Mouse (Mus musculus) natural killer cell, adult 2 months (primary cell): Measurements from ENCODE around the gene Meig1.
"Not testable (repeated sequence)": the region's sequence is repeated elsewhere in the genome, so short reads cannot be mapped to it uniquely, and the experiment has no call there.

Source experiments
- DNase-seq, 2 experiments: peaks; one replicate each; pipeline ENCODE4 v3.0.0; 2022; ENCODE audit warnings: low spot score in 2 of 2

The Meig1 gene

GRCm38 (mm10) chr2:3422548-3422947, at the start of gene Meig1:
Gene Meig1 (minus strand): TSS chr2:3422648.
- no peak for DNase-seq

DNA sequence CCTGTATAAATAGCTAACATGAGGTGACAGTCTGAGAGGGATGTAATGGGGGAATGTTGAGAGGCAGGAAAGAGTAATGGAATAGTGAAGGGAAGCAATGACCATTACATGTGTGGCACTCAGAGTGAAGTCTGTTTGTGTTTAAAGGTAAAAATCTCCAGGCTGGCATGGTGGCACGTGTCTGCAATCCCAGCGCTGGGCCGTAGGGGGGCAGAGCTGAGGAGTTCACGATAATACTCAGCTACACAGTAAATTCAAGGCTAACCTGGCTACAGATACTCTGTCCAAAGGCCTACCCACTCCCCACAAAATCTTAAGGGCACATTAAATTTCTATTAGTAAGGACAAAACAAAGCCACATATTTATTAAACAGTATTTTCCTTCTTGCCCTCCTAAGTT, 34.1 kb upstream of the Meig1 start:
- no peak for DNase-seq

DNA sequence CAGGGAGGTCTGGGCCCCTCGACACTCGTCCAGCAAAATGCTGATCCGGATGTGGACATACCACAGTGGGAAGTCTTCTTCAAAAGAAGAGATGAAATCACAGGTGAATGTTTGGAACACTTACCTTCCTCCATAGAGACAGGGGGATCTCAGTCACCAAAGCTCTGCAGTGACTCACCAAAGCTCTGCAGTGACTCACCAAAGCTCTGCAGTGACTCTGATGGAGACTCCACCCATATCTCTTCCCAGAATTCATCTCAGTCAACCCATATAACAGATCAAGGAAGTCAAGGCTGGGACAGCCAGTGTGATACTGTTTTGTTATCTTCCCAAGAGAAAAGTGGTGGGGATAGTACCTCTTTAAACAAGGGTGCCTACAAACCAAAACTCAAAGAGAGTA, 30.6 kb upstream of the Meig1 start:
- no peak for DNase-seq

DNA sequence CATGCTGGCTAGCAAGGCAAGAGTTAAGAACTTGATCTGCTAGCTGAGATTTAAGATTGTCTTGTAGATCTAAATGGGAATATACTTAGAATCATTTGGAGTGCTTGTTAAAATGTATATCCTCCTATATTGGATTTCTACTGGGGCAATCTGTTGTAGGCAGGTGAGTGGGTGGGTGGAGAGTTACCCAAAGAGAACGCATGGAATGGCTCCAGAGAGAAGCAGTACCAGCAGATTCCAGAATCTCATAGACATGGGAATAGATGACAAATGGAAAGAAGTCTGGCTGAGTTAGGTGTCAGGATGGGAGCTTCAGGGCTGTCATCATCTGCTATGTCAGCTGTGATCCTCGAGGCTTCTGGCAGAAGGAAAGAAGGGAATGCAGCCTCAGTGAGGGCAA, 27.0 kb upstream of the Meig1 start:
- DNase-seq: no peak

GRCm38 (mm10) chr2:3445984-3446383, 23.5 kb upstream of the Meig1 start:
- no peak for DNase-seq

DNA sequence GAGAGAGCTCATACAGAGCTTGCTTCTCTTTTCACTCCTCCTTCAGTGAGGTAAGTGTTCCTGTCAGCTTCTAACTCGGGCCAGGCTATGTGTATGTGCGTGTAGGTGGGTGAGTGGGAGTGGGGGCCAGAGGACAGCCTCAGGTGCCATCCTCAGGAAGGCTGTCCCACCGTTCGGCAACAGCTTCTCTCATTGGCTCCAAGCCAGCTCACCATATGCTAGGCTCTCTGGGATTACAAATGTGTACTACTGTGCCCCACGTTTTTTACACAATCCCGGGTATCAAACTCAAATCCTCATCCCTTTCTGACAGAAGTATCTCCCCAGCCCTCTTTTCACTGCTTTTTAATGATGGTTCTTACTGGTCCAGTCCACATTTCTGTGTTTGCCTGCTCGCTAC, 21.8 kb upstream of the Meig1 start:
- DNase-seq: no peak

DNA sequence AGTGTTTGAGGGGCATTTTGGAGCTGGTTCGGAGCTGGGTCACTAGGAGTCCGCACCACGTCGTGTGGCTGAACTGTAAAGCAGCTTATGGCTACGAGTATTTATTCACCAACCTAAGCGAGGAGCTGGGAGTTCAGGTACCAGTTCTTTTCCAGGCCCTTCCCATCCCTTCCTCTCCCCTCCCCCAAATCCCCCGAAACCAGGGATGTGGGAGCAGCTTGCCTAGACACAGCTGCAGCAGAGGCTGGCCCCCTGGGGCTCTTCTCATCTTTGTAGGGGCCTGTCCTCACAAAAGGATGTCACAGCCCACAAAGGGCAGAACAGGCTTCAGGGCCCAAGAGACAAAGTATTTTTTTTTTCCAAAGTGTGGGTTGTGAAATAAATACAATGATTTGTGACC, 15.5 kb upstream of the Meig1 start:
- DNase-seq: no peak

GRCm38 (mm10) chr2:3435369-3436061, 13.1 kb upstream of the Meig1 start:
- DNase-seq: no peak

GRCm38 (mm10) chr2:3430956-3431355, 8.5 kb upstream of the Meig1 start:
- no peak for DNase-seq

GRCm38 (mm10) chr2:3424579-3424910, 2.1 kb upstream of the Meig1 start:
- no peak for DNase-seq

GRCm38 (mm10) chr2:3423841-3424578, 1.6 kb upstream of the Meig1 start, which contains the start of gene Dclre1c:
Gene Dclre1c (plus strand): TSS chr2:3424131.
- peak; percentile 93 for DNase-seq

GRCm38 (mm10) chr2:3420157-3420556, 2.3 kb downstream of the Meig1 start:
- DNase-seq: no peak

- DNase-seq: peak; percentile 99
These were observed 3.5 kb downstream of the Meig1 start for GRCm38 (mm10) chr2:3418883-3419431.

GRCm38 (mm10) chr2:3415676-3416075, 6.8 kb downstream of the Meig1 start:
- DNase-seq: no peak

DNA sequence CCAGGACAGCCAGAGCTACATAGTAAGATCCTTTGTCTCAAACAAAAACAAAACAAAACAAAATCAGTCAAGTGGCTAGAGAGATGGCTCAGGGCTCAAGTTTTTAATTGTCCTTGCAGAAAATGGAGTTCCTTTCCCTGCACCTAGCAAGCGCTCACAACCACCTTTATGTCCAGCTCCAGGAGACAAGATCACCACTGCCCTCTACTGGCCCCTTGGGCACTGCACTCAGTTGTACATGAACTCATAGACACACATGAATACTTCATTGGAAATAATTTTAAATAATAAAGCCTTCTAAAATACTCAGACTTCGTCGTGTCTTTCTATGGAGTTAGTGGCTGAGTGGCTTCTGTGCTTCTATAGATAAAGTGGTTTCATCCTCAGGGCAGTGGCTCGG, 8.2 kb downstream of the Meig1 start:
- DNase-seq: peak; percentile 7 to 41

DNA sequence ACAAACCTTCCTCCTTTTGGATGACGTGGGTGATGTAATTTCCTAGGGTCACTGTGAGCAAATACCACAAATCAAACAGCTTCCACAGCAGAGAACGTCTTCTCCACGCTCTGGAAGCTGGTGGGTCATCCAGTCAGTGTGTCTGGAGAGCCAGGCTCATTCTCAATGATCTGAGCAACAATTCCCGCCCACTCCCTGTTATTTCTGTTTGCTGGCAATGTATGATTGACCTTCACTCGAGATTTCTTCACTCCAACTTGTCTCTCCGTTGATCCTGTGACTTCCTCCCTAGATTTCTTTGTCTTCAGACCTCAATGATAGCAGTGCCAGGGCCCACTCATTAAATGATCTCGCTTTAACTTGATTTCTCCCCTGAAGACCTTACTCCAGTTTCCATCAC, 14.7 kb downstream of the Meig1 start:
- DNase-seq: no peak

DNA sequence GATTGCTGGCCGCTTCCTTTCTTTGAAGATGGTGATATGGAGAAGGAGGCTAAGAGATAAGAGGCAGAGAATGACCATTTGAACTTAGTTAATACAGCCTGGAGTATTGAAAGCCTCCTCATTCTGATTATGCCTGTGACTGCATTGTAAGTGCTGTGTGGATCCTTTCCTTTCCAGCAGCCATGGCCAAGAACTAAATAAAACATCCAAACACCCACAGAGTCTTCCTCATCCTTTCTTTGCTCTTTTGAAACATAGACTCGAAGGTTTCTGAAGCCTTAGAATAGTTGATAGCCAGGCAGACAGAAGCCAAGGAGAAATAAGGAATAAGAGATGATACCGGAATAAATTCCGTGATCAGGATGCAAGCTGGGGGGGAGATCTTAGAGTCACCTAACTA, 16.5 kb downstream of the Meig1 start:
- no peak for DNase-seq

DNA sequence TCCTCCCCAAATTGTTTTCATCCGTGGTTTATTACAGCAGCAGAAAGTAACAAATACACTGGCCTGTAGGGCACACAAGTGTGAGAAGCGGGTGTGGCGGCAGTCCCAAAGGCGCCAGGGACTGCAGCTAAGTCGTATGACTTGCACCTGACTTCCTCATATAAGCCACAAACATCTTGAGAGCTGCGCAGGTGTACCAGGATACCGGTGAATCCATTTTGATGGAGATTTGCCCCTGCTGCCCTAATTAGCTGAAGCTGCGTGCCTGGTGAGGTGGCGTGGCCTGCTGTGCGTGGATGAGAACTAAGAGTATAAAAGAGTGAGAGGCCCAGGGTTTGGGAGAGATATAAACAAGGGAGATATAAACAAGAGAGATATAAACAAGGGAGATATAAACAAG, 25.3 kb downstream of the Meig1 start, which contains the start of gene Olah:
Gene Olah (minus strand): TSS at position 101 of the 400 bp plus-strand sequence.
- DNase-seq: not testable (repeated sequence)

- no peak for DNase-seq
These were observed 30.5 kb downstream of the Meig1 start for GRCm38 (mm10) chr2:3391945-3392344.

- DNase-seq: no peak
These were observed 35.2 kb downstream of the Meig1 start for GRCm38 (mm10) chr2:3387105-3387860.

DNA sequence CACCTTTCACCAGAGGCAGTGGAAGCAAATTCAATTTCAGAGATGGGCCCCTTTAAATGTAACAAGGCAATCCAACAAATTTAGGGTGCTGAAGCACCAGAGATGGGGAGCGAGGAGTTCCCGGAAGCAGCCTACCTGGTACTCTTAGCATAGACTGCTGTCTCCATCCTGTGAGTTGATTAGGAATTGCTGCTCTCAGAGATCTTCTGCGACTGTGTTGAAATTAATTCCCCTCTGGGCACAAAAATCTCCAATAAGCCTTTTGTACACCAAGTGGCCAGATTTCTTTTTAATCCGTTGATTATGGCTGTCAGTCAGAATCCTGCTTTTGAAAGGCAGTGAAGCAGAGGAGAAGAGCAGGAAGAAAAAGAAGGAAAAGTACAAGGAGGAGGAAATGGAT, 57.3 kb downstream of the Meig1 start:
- no peak for DNase-seq

- no peak for DNase-seq
These were observed 61.4 kb downstream of the Meig1 start for GRCm38 (mm10) chr2:3361067-3361466.
